Mouse (Mus musculus): Measurements from ENCODE around the gene Flnc.

GRCm38 (mm10) chr6:29449858-29450257, 16.8 kb downstream of the Flnc start:
- TF ChIP-seq EP300 (IDR thresholded peaks at IDR 0.05; ENCODE audit: low read depth) (no peak), CTCF (IDR thresholded peaks at IDR 0.05; ENCODE audit: low read depth) (no peak)
